Mouse (Mus musculus): ENCODE results near the gene Sstr3. TPM values are rescaled to one million over a fixed set of nuclear protein-coding genes. Genes with fewer than 3 reads are reported as not detected.

The Sstr3 gene
- polyA plus RNA-seq, 1 experiment from 2014 or later, result not detected

GRCm38 (mm10) chr15:78587050-78587994, 42.8 kb upstream of the Sstr3 start:
- Histone ChIP-seq H3K27me3 (ENCODE audit: control insufficient read depth, insufficient read depth, low read length) (no peaks in the 10 kb centered on the region; the same call in 1 of the 2 replicates), H3K27ac (replicated peaks; ENCODE audit: low read depth, low read length) (no peak overlapping the region), H3K4me3 (ENCODE audit: low read depth, low read length) (no peak overlapping the region), H3K4me2 (ENCODE audit: low read depth, low read length) (no peak overlapping the region), H3K4me1 (ENCODE audit: control insufficient read depth, insufficient read depth, low read length) (no peaks in the 10 kb centered on the region; the same call in 1 of the 2 replicates), H3K9ac (replicated peaks; ENCODE audit: low read length) (no peak overlapping the region), H3K36me3 (replicated peaks; ENCODE audit: control insufficient read depth, insufficient read depth, low read depth, low read length) (no peaks in the 10 kb centered on the region), H3K9me3 (replicated peaks; ENCODE audit: control insufficient read depth, low read length) (no peaks in the 10 kb centered on the region)
- WGBS, result 54% methylated on average over 18 of the region's 18 CpGs
- DNase-seq (ENCODE audit: low spot score) (peak; percentile 85), ATAC-seq (replicated peaks; ENCODE audit: insufficient number of reproducible peaks, low FRiP score, low TSS enrichment, low read depth) (peak; percentile 60)

GRCm38 (mm10) chr15:78585404-78585803, 40.9 kb upstream of the Sstr3 start:
- DNase-seq (ENCODE audit: low spot score) (no peak), ATAC-seq (replicated peaks; ENCODE audit: insufficient number of reproducible peaks, low FRiP score, low TSS enrichment, low read depth) (no peak)
- H3K27me3 ChIP-seq (ENCODE audit: control insufficient read depth, insufficient read depth, low read length), result no peaks in the 10 kb centered on the region; the same call in 1 of the 2 replicates
- H3K36me3 ChIP-seq (replicated peaks; ENCODE audit: control insufficient read depth, insufficient read depth, low read depth, low read length), result no peaks in the 10 kb centered on the region
- H3K9ac ChIP-seq (replicated peaks; ENCODE audit: low read length), result no peak overlapping the region
- H3K4me3 ChIP-seq (ENCODE audit: low read depth, low read length), result no peak overlapping the region
- 88% methylated on average over 7 of the region's 7 CpGs for WGBS
- no peak overlapping the region for H3K4me2 ChIP-seq (ENCODE audit: low read depth, low read length)
- peaks cover 3% of the 10 kb centered on the region; the same call in 1 of the 2 replicates for H3K4me1 ChIP-seq (ENCODE audit: control insufficient read depth, insufficient read depth, low read length)
- H3K9me3 ChIP-seq (replicated peaks; ENCODE audit: control insufficient read depth, low read length), result no peaks in the 10 kb centered on the region
- H3K27ac ChIP-seq (replicated peaks; ENCODE audit: low read depth, low read length), result no peak overlapping the region

GRCm38 (mm10) chr15:78583352-78583751, 38.9 kb upstream of the Sstr3 start:
- ATAC-seq (replicated peaks; ENCODE audit: insufficient number of reproducible peaks, low FRiP score, low TSS enrichment, low read depth) (no peak), DNase-seq (ENCODE audit: low spot score) (no peak)
- no peak overlapping the region for H3K4me3 ChIP-seq (ENCODE audit: low read depth, low read length)
- H3K27ac ChIP-seq (replicated peaks; ENCODE audit: low read depth, low read length), result no peak overlapping the region
- peaks cover 6% of the 10 kb centered on the region; the same call in 1 of the 2 replicates for H3K4me1 ChIP-seq (ENCODE audit: control insufficient read depth, insufficient read depth, low read length)
- 21% methylated on average over 11 of the region's 11 CpGs for WGBS
- H3K9ac ChIP-seq (replicated peaks; ENCODE audit: low read length), result no peak overlapping the region
- H3K36me3 ChIP-seq (replicated peaks; ENCODE audit: control insufficient read depth, insufficient read depth, low read depth, low read length), result no peaks in the 10 kb centered on the region
- H3K9me3 ChIP-seq (replicated peaks; ENCODE audit: control insufficient read depth, low read length), result no peaks in the 10 kb centered on the region
- H3K4me2 ChIP-seq (ENCODE audit: low read depth, low read length), result no peak overlapping the region
- no peaks in the 10 kb centered on the region; the same call in 1 of the 2 replicates for H3K27me3 ChIP-seq (ENCODE audit: control insufficient read depth, insufficient read depth, low read length)

DNA sequence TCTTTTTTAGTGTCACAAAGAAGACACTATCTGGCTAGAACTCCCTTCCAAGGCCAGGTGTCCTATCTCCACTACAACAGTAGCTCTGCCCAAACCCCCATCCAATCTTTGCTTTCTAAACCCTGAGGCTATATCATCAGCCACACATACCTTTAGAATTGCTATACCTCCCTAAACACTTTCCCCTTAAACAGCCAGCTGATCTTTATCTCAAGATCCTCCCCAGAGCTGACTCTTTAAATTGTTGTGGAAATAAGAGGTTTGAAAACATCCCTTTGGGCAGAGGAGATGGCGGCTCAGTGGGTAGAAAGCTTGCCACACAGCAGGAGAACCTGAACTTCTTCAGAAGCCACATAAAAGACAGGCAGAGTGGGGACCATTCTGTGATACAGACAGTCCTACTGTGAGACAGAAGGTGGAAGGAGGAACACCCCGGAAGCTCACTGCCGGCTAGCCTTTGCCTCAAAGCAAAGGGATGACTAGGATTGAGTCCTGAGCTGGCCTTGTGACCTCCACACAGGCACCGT, 31.9 kb upstream of the Sstr3 start:
- no peaks in the 10 kb centered on the region for H3K36me3 ChIP-seq (replicated peaks; ENCODE audit: control insufficient read depth, insufficient read depth, low read depth, low read length)
- H3K27ac ChIP-seq (replicated peaks; ENCODE audit: low read depth, low read length), result no peak overlapping the region
- H3K4me2 ChIP-seq (ENCODE audit: low read depth, low read length), result no peak overlapping the region
- H3K4me3 ChIP-seq (ENCODE audit: low read depth, low read length), result no peak overlapping the region
- DNase-seq (ENCODE audit: low spot score) (no peak), ATAC-seq (replicated peaks; ENCODE audit: insufficient number of reproducible peaks, low FRiP score, low TSS enrichment, low read depth) (no peak)
- H3K9me3 ChIP-seq (replicated peaks; ENCODE audit: control insufficient read depth, low read length), result no peaks in the 10 kb centered on the region
- H3K4me1 ChIP-seq (ENCODE audit: control insufficient read depth, insufficient read depth, low read length), result peaks cover 6% of the 10 kb centered on the region; the same call in 1 of the 2 replicates
- H3K27me3 ChIP-seq (ENCODE audit: control insufficient read depth, insufficient read depth, low read length), result no peaks in the 10 kb centered on the region
- H3K9ac ChIP-seq (replicated peaks; ENCODE audit: low read length), result no peak overlapping the region
- 57% methylated on average over 4 of the region's 4 CpGs for WGBS

DNA sequence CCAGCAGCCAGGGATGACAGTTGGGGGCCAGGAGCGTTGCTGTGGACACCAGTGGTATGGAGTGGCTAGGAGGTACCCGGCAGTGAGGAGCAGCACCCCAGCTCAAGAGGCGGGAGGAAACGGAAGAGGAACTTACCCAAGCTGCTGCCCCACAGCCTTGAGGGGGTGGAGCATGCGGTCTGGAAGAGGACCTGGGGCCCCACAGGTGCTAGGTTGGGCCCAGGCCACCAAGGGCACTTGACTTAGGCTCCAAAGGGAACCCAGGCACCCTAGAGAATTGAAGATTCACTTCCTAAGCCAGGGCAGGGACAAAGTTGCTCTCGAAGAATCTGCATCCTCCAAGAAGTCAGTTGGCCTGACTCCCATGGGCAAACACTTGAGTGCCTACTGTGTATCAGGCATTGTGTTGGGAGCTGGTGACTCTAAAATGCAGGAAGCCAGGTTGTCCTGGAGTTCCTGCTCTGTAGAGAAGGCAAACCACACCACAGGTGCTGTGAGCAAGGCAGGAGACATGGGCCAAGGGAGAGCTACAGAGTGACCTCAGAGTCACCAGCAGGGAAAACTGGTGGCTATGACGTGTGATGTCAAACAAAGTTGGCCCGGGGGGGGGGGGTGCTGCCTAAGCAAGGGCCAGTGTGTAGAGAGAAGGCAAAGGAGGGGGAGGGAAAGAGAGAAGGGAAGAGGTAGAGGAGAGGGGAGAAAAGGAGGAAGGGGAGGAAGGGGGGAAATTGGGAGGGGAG, 28.3 kb upstream of the Sstr3 start, which contains the start of gene Rac2:
Gene Rac2, minus strand, starts transcription at position 126 of the 740 bp plus-strand sequence.
- no peaks in the 10 kb centered on the region for H3K4me1 ChIP-seq (ENCODE audit: control insufficient read depth, insufficient read depth, low read length)
- ATAC-seq (replicated peaks; ENCODE audit: insufficient number of reproducible peaks, low FRiP score, low TSS enrichment, low read depth), result no peak
- H3K27me3 ChIP-seq (ENCODE audit: control insufficient read depth, insufficient read depth, low read length), result no peaks in the 10 kb centered on the region
- H3K36me3 ChIP-seq (replicated peaks; ENCODE audit: control insufficient read depth, insufficient read depth, low read depth, low read length), result no peaks in the 10 kb centered on the region
- H3K4me2 ChIP-seq (ENCODE audit: low read depth, low read length), result no peak within 1 kb of the TSS
- no peak within 1 kb of the TSS for H3K9ac ChIP-seq (replicated peaks; ENCODE audit: low read length)
- H3K9me3 ChIP-seq (replicated peaks; ENCODE audit: control insufficient read depth, low read length), result no peaks in the 10 kb centered on the region
- no peak within 1 kb of the TSS for H3K27ac ChIP-seq (replicated peaks; ENCODE audit: low read depth, low read length)
- no peak for DNase-seq (ENCODE audit: low spot score)
- WGBS, result 82% methylated on average over 8 of the region's 8 CpGs
- no peak within 1 kb of the TSS for H3K4me3 ChIP-seq (ENCODE audit: low read depth, low read length)

- no peak overlapping the region for H3K27ac ChIP-seq (replicated peaks; ENCODE audit: low read depth, low read length)
Measured at GRCm38 (mm10) chr15:78572270-78572600, 27.8 kb upstream of the Sstr3 start.

DNA sequence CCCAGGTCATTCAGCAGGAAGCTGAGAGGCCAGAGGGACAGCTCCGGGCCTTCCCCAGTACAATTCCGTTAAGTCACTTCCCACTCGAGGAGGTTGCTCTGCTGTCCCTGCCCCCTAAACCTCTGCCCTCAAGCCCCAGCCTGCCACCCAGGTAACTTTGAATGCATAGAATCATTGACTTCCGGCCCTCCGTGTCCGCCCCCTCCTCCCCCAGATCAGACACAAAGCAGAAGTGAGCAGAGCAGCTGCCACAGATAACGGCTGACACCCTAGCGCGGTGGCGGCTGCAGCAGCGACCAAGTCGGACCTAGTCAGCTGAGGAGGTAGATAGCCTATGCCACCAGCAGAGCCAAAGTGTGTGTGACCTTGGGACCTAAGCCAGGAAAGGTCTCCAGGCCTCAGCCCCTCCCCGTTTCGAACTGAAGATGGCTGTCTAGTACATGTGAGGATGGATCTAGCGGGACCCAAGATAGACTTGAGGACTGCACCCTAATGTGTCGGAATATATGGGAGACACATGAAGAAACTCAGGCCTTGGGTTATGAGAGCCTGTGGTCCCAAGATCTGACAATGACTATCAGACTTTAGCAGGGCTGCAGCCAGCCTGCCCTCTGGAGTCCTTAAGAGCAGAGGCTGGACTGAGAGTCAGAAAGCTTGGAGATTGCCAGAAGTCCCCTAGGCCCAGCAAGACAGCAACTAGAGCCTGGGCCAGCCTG, 27.2 kb upstream of the Sstr3 start:
- H3K27ac ChIP-seq (replicated peaks; ENCODE audit: low read depth, low read length), result no peak overlapping the region
- no peaks in the 10 kb centered on the region for H3K36me3 ChIP-seq (replicated peaks; ENCODE audit: control insufficient read depth, insufficient read depth, low read depth, low read length)
- H3K4me2 ChIP-seq (ENCODE audit: low read depth, low read length), result no peak overlapping the region
- H3K27me3 ChIP-seq (ENCODE audit: control insufficient read depth, insufficient read depth, low read length), result no peaks in the 10 kb centered on the region
- no peak overlapping the region for H3K9ac ChIP-seq (replicated peaks; ENCODE audit: low read length)
- DNase-seq (ENCODE audit: low spot score), result no peak
- no peaks in the 10 kb centered on the region for H3K4me1 ChIP-seq (ENCODE audit: control insufficient read depth, insufficient read depth, low read length)
- 62% methylated on average over 16 of the region's 16 CpGs for WGBS
- H3K9me3 ChIP-seq (replicated peaks; ENCODE audit: control insufficient read depth, low read length), result no peaks in the 10 kb centered on the region
- no peak overlapping the region for H3K4me3 ChIP-seq (ENCODE audit: low read depth, low read length)
- no peak for ATAC-seq (replicated peaks; ENCODE audit: insufficient number of reproducible peaks, low FRiP score, low TSS enrichment, low read depth)

More at GRCm38 (mm10) chr15:78572270-78572600, 27.8 kb upstream of the Sstr3 start:
- ATAC-seq (replicated peaks; ENCODE audit: insufficient number of reproducible peaks, low FRiP score, low TSS enrichment, low read depth), result no peak
- Histone ChIP-seq H3K4me1 (ENCODE audit: control insufficient read depth, insufficient read depth, low read length) (no peaks in the 10 kb centered on the region), H3K4me2 (ENCODE audit: low read depth, low read length) (no peak overlapping the region), H3K9me3 (replicated peaks; ENCODE audit: control insufficient read depth, low read length) (no peaks in the 10 kb centered on the region), H3K9ac (replicated peaks; ENCODE audit: low read length) (no peak overlapping the region), H3K27me3 (ENCODE audit: control insufficient read depth, insufficient read depth, low read length) (no peaks in the 10 kb centered on the region), H3K4me3 (ENCODE audit: low read depth, low read length) (no peak overlapping the region), H3K36me3 (replicated peaks; ENCODE audit: control insufficient read depth, insufficient read depth, low read depth, low read length) (no peaks in the 10 kb centered on the region)
- DNase-seq (ENCODE audit: low spot score), result no peak
- 87% methylated on average over 5 of the region's 5 CpGs for WGBS
